Mouse (Mus musculus) hematopoietic stem cell, adult 5-6 weeks (primary cell): ENCODE results near the gene Irf2. TPM values are rescaled to one million over a fixed set of nuclear protein-coding genes. Genes with fewer than 3 reads are reported as not detected.

ENCODE experiments used
- ATAC-seq, 2 experiments: fragments of 125-278 bp in 1 of 2; replicated peaks in 1 of 2; 2 replicates each; pipeline ENCODE4 v1.8.0; 2016 to 2017; ENCODE audit warnings: inconsistent platforms in 2 of 2, mild to moderate bottlenecking in 2 of 2, moderate number of reproducible peaks in 2 of 2, low read depth in 1 of 2, moderate TSS enrichment in 1 of 2; ENCODE audit not compliant: low FRiP score in 2 of 2, poor library complexity in 2 of 2, severe bottlenecking in 2 of 2, insufficient read depth in 1 of 2, low TSS enrichment in 1 of 2
- total RNA-seq: library from RNA; stranded (forward); fragments of 172-1452, 232-1000 nt; gene quantifications from 2 replicates; pipeline ENCODE4 v1.2.3, GENCODE M21; 2017

Irf2 gene
- total RNA-seq, 1 experiment from 2014 or later = 44.8 TPM

DNA sequence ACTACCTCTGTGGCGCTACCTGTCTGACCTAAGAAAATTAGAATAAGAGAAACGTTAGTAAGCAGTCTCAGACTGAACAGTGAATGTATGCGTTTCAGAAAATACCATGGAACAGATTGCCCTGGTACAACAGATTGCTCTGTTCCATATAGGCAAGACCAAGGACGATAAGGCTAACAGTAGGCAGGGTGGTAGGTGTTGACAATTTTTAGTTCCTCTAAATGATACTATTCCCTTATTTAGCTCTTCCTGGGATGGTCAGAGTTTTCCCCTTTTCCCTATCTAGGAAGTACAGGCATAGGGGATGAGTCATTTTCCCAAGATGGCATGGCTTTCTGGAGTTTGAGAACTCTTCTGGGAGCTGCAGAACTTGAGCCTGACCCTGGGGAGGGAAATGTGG, 73.4 kb downstream of the Irf2 start:
- no peak for ATAC-seq

DNA sequence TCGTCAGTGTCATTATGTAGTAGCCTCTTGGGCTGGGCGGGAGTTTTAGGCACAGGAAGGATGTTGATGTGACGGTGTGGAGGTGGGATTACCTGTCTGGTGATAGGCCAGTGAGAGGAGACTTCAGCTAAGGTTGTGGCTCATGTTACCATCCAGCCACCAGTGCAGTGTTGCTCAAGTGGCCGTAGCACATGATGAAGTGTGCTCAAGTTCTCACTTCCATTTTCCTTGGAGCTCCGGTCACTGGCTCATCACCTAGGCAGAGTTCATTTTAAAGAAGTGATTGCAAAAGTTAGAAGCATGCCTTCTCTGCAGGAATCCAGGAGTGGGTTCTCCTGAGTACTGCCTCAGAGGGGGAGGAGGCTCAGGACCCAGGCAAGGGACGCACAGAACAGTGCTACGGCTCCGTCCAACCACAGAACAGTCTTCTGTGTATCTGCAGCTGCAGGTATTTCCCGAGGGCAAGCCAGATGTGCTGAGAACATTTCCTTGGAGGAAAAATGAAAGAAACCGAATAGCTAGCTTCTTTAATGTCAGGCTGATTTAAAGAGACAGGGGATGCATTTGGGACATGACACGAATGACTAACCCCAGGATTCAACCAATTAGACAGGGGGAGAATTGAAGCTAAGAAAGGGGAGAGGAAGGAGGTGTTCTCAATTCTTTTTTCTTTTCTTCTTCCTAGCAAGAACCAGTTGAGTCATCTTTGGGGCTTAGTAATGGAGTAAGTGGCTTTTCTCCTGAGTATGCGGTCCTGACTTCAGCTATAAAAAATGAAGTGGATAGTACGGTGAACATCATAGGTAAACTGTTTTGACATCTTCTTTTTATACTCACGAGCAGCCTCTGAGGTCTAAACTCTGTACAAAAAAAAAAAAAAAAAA, 78.8 kb downstream of the Irf2 start:
- peak; percentile 12 to 26 for ATAC-seq

DNA sequence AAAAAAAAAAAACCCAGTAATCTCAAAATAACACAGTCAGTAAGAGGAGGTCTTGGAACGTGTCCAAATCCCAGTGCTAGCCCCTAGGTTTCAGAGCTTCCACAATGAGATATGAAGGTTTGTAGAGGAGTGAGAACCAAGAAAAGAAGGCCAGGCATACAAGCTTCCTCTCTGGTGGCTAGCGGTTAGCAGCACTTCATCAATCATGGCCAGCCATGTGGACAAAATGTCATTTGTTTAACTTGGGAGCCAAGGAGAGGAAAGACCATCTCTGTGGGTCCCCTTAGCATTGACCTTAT, 79.4 kb downstream of the Irf2 start:
- peak; percentile 91 to 93 for ATAC-seq

DNA sequence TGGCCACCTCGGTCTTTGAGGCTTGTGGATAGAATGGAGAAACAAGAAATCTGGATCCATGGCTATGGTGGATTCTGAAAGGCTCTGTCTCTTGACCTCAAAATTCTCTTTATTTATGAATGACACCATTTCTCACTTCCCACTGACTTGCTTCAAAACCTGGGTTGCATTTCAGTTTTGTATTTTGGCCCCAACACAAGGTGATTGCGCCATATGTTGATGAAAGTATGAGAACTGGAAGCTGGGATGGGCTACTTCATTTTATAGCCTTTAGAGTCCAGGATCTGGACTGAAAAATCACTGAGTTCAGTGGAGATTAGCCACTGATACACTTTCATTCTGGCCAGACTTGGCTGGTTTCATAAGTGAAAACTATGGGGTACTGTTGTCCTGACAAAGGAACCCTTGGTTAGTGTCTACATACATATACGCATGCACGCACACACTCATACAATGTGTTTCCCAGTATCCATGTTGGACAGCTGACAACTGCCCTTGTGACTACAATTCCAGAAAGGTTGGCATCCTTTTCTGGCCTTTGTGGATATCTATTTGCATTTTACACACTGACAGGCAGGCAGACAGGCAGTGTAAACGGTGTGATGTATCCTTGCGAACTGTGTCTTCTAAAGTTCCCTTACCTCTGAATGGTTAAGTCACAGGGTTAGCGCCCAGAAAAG, 89.3 kb downstream of the Irf2 start:
- ATAC-seq = no peak

GRCm38 (mm10) chr8:46829414-46830111, 90.0 kb downstream of the Irf2 start:
- ATAC-seq = no peak

DNA sequence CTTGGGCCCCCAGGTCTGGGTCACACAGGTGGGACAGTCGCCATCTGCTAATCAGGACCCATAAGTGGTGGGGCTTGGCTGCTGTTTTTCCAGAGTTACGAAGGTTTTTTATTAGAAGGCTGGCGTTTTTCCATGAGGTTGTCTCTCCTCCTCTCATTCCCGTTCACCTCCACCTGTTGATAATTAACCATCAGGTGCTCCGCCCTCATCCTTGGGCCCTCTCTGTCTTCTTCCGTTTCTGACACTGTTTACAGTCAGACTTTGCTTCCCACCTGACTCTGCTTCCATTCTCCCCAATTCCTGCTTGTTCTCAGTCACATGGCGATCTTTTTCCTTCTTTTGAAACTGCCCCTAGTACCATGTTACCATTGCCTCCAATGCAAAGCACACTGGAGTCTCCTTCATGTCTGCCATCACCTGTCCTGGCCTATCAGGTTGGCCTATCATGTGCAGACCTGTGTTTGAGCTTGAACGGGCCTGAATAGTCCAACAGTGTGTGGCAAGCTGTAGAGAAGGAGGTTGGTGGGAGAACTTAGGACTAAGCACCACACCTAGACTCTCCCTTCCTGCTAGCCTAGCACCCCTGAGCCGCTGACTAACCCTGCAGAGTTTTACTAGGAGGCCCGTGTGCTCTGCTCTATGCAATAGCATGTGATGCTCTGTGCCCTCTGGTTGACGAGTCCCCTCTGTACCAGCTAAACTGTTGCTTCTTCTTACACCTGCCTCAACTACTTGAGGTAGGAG, 90.8 kb downstream of the Irf2 start:
- ATAC-seq = no peak

DNA sequence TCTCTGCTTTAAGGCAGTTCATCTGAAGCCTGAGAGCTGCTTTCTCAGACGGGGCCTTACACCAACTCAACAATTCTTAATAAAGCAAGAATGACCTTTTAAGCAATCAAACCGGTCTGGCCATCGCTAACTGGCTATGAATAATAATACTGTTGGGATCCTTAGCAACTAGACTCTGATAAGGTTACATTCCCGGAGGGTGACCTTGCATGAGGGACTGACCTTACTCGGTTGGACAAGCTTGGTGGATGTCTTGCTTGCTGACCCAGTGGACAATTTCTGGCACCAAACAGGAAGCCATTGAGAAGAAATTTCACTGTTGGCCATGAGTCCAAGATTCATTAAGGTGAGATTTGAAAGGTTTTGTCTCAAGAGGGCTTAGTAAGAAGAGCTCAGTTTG, 92.4 kb downstream of the Irf2 start:
- no peak for ATAC-seq

- ATAC-seq = no peak
These were observed 92.9 kb downstream of the Irf2 start for GRCm38 (mm10) chr8:46832399-46832798.

- ATAC-seq = no peak
These were observed 94.2 kb downstream of the Irf2 start for GRCm38 (mm10) chr8:46833763-46834162.

- ATAC-seq = no peak
These were observed 94.9 kb downstream of the Irf2 start for GRCm38 (mm10) chr8:46834440-46834839.

- ATAC-seq = no peak
These were observed 96.6 kb downstream of the Irf2 start for GRCm38 (mm10) chr8:46836011-46836652.

DNA sequence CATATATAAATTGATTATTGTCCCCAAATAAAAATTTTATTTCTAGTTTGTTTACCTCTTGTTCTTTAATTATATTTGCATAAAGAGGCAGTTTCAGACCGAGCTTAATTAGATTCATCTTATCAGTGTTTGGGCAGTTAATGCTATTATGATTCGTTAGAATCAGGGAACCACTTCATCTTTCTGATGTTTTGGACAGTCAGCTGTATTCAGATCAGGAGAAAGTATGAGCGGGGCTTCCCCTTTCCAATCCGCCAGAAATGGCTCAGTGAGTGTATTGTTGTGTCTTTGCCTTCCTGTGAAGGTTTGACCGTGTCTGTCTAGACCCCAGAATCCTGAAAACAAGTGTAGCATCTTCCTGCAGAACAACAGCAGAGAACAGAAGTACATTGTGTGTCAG, 97.4 kb downstream of the Irf2 start:
- ATAC-seq = no peak

GRCm38 (mm10) chr8:46838052-46838451, 98.5 kb downstream of the Irf2 start:
- no peak for ATAC-seq

DNA sequence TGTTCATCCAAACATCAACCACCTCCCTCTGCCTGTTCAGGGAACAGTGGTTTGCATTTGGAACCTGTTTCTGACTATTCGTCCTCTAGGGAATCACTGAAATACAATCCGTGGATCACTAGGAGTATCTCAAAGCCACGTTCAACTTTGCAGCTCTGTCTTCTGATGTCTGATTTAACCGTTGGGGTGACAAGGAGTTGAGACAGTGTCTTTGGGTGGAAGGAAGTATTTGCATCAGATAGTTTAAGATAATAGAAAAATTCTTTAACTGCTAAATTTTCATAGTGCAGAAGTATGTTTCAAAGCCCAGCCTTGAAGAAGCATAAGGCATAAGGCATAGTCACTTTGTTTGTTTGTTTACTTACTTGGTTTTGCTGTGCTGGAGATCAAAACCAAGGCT, 100.9 kb downstream of the Irf2 start:
- no peak for ATAC-seq

GRCm38 (mm10) chr8:46840791-46841190, 101.3 kb downstream of the Irf2 start:
- ATAC-seq = no peak

GRCm38 (mm10) chr8:46842676-46843181, 103.2 kb downstream of the Irf2 start:
- peak; percentile 51 to 54; a peak in 3 of 4 replicates for ATAC-seq

DNA sequence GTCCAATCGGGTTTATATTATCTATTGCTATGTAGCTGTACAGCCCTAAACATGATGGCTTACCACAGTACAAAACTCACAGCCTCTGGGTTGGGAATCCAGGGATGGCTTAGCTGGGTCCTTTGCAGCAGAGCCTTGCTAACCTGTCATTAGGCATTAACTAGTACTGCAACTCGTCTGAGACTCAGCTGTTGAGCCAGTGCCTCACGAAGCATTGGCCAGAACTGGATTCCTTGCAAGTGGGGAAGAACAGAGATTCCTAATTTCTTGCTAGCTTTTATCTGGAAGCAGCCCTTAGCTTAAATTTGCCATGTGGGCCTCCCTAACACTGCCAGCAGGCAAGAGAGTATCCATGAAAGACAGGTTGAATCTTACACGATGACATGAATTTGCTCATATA, 104.3 kb downstream of the Irf2 start:
- no peak for ATAC-seq
